Mouse (Mus musculus): ENCODE results near the gene St6galnac6.

GRCm38 (mm10) chr2:32633660-32634059, 34.2 kb downstream of the St6galnac6 start:
- TF ChIP-seq ZKSCAN1 (IDR thresholded peaks at IDR 0.05; ENCODE audit: low read depth, low read length): no peak
- TF ChIP-seq MAX (IDR thresholded peaks at IDR 0.05; ENCODE audit: low read length): no peak
- no peak for TF ChIP-seq ZC3H11A (IDR thresholded peaks at IDR 0.05; ENCODE audit: low read depth, low read length)
- no peak for TF ChIP-seq CTCF (IDR thresholded peaks at IDR 0.05 in 2 of 3, conservative IDR thresholded peaks at IDR 0.05 in 1 of 3; ENCODE audit: control insufficient read depth in 1 of 3, insufficient read depth in 1 of 3, low read depth in 2 of 3, low read length in 3 of 3, poor library complexity in 1 of 3, severe bottlenecking in 1 of 3)
- no peak for TF ChIP-seq USF1 (IDR thresholded peaks at IDR 0.05; ENCODE audit: low read depth, low read length)
- no peak for TF ChIP-seq POLR2A (IDR thresholded peaks at IDR 0.05; ENCODE audit: control insufficient read depth in 1 of 2, insufficient read depth in 1 of 2, low read depth in 1 of 2, low read length in 2 of 2, poor library complexity in 1 of 2)
- no peak for TF ChIP-seq BHLHE40 (IDR thresholded peaks at IDR 0.05; ENCODE audit: borderline replicate concordance, low read depth, low read length)

Measured in MEL (cell line).